Mouse (Mus musculus) embryonic facial prominence, embryonic 11.5 days (tissue): ENCODE measurements at regions not wholly inside any gene's neighbourhood (a gene's known extent, or its start where the extent isn't known, plus 50 kb on each side); places are given as distances from the start of the nearest gene placed in this dataset.

Experiments
- ATAC-seq: fragments of 200-750 bp; cut with Nextera tagmentation; replicated peaks from 2 replicates; pipeline ENCODE4 v1.8.0; 2017; ENCODE audit warnings: low read depth; ENCODE audit not compliant: insufficient number of reproducible peaks, low FRiP score, low TSS enrichment
- DNase-seq: peaks from one replicate; pipeline ENCODE4 v3.0.0-alpha.2; 2015; ENCODE audit warnings: low spot score
- H3K27ac ChIP-seq: fragments of 300-500 bp; sonication (generic); replicated peaks from 2 replicates; pipeline ENCODE4 v1.5.1; 2014; ENCODE audit warnings: mild to moderate bottlenecking, low read depth, low read length, control low read depth
- H3K27me3 ChIP-seq: fragments of 300-500 bp; sonication (generic); 2 replicates; pipeline ENCODE4 v1.6.1; 2014; ENCODE audit warnings: mild to moderate bottlenecking, low read length, moderate library complexity, mixed read lengths; ENCODE audit not compliant: control insufficient read depth, insufficient read depth
- H3K36me3 ChIP-seq: fragments of 300-500 bp; sonication (generic); replicated peaks from 2 replicates; pipeline ENCODE4 v1.6.1; 2014; ENCODE audit warnings: low read depth, mild to moderate bottlenecking, low read length, moderate library complexity, mixed read lengths; ENCODE audit not compliant: control insufficient read depth, insufficient read depth
- H3K4me1 ChIP-seq: fragments of 300-500 bp; sonication (generic); 2 replicates; pipeline ENCODE4 v1.6.1; 2014; ENCODE audit warnings: low read length, mixed read lengths; ENCODE audit not compliant: control insufficient read depth, insufficient read depth
- H3K4me2 ChIP-seq: fragments of 300-500 bp; sonication (generic); 2 replicates; pipeline ENCODE4 v1.6.1; 2014; ENCODE audit warnings: low read depth, mild to moderate bottlenecking, control low read depth, low read length, moderate library complexity
- H3K4me3 ChIP-seq: fragments of 300-500 bp; sonication (generic); 2 replicates; pipeline ENCODE4 v1.5.1; 2014; ENCODE audit warnings: low read depth, low read length, control low read depth
- H3K9ac ChIP-seq: fragments of 300-500 bp; sonication (generic); replicated peaks from 2 replicates; pipeline ENCODE4 v1.6.1; 2014; ENCODE audit warnings: mild to moderate bottlenecking, control low read depth, low read length
- H3K9me3 ChIP-seq: fragments of 300-500 bp; sonication (generic); replicated peaks from 2 replicates; pipeline ENCODE4 v1.6.1; 2016; ENCODE audit warnings: mild to moderate bottlenecking, low read length, inconsistent platforms, mixed read lengths; ENCODE audit not compliant: control insufficient read depth
- WGBS: fragments of 180-500 bp; shearing (Covaris S2); extraction: QIAGEN DNeasy Blood & Tissue Kit; methylation state at CpG from one replicate; pipeline ENCODE4 v1.1.7; 2014; 5-methylcytosine and 5-hydroxymethylcytosine counted together

DNA sequence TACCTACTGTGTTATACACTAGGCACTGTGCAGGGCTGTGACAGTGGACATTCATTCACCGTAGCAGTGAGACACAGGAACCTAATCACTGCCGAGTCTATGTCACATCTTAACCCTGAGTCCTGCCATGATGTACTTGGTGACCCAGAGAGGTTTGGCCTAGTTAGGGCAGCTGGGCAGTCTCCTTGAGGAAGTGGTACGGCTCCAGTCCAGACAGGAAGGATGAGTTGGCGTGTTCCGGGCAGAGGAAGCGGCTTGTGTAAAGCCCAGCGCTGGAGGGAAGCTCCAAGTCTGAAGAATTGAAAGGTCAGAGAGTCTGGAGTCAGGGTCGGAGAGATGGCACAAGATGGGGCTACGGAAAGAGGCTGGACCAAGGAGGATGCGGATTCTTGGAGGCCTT is 99.4 kb upstream of the Smim15 start:
- Histone ChIP-seq H3K4me2 (no peak overlapping the region), H3K36me3 (no peaks in the 10 kb centered on the region), H3K27me3 (no peaks in the 10 kb centered on the region), H3K27ac (no peak overlapping the region), H3K9me3 (no peaks in the 10 kb centered on the region), H3K9ac (no peak overlapping the region), H3K4me1 (no peaks in the 10 kb centered on the region), H3K4me3 (no peak overlapping the region)
- ATAC-seq = no peak; the same call in 1 of the 2 replicates
- 66% methylated on average over 10 of the region's 10 CpGs for WGBS
- DNase-seq = no peak

GRCm38 (mm10) chr13:107942979-107943378 is 101.3 kb upstream of the Smim15 start:
- 83% methylated on average over 4 of the region's 4 CpGs for WGBS
- no peaks in the 10 kb centered on the region for H3K9me3 ChIP-seq
- no peak overlapping the region for H3K27ac ChIP-seq
- no peaks in the 10 kb centered on the region for H3K36me3 ChIP-seq
- DNase-seq (no peak), ATAC-seq (no peak)
- no peaks in the 10 kb centered on the region for H3K27me3 ChIP-seq
- H3K9ac ChIP-seq = no peak overlapping the region
- H3K4me1 ChIP-seq = no peaks in the 10 kb centered on the region
- no peak overlapping the region for H3K4me2 ChIP-seq
- no peak overlapping the region for H3K4me3 ChIP-seq

- no peak overlapping the region for H3K27ac ChIP-seq
- DNase-seq (peak; percentile 52), ATAC-seq (peak; percentile 76)
- H3K9me3 ChIP-seq = no peaks in the 10 kb centered on the region
- no peaks in the 10 kb centered on the region for H3K36me3 ChIP-seq
- H3K4me2 ChIP-seq = no peak overlapping the region
- 41% methylated on average over 11 of the region's 11 CpGs for WGBS
- no peak overlapping the region for H3K4me3 ChIP-seq
- H3K9ac ChIP-seq = no peak overlapping the region
- no peaks in the 10 kb centered on the region for H3K27me3 ChIP-seq
- no peaks in the 10 kb centered on the region for H3K4me1 ChIP-seq
Measured at GRCm38 (mm10) chr13:107942297-107942962, 101.8 kb upstream of the Smim15 start.

- Histone ChIP-seq H3K4me2 (no peak overlapping the region), H3K9ac (no peak overlapping the region), H3K4me3 (no peak overlapping the region), H3K27me3 (no peaks in the 10 kb centered on the region), H3K9me3 (no peaks in the 10 kb centered on the region), H3K4me1 (no peaks in the 10 kb centered on the region), H3K27ac (no peak overlapping the region), H3K36me3 (no peaks in the 10 kb centered on the region)
- DNase-seq (no peak), ATAC-seq (no peak)
- WGBS = 73% methylated on average over 15 of the region's 15 CpGs
Measured at GRCm38 (mm10) chr13:107939916-107940646, 104.2 kb upstream of the Smim15 start.

DNA sequence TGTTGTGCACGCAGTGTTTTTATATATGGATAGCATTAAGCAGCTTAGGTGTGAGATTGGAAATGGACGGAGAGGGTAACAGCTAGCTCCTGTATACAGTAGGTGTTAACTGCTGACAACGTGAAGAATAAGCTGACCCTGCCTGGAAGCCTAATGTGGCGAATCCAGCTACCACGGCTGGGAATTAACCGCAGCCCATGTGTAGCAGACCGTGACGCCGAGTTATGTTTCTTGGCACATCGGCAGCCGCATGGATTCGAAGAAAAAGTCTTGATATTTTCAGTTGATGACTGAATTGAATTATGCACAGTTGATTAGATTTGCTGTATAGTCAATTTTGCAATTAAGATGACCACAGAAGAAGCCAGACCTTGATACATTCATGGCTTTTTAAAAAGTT is 108.6 kb upstream of the Smim15 start:
- no peak for DNase-seq
- Histone ChIP-seq H3K4me1 (no peaks in the 10 kb centered on the region; the same call in 1 of the 2 replicates), H3K4me2 (no peak overlapping the region), H3K9ac (no peak overlapping the region), H3K36me3 (no peaks in the 10 kb centered on the region), H3K27me3 (no peaks in the 10 kb centered on the region), H3K27ac (no peak overlapping the region), H3K9me3 (no peaks in the 10 kb centered on the region), H3K4me3 (no peak overlapping the region)
- no peak for ATAC-seq
- 79% methylated on average over 12 of the region's 12 CpGs for WGBS

GRCm38 (mm10) chr13:107934691-107935090 is 109.6 kb upstream of the Smim15 start:
- WGBS = 50% methylated on average over 11 of the region's 11 CpGs
- DNase-seq (no peak), ATAC-seq (no peak)
- no peaks in the 10 kb centered on the region for H3K27me3 ChIP-seq
- no peak overlapping the region for H3K27ac ChIP-seq
- no peak overlapping the region; the same call in 1 of the 2 replicates for H3K9ac ChIP-seq
- H3K4me3 ChIP-seq = no peak overlapping the region
- H3K9me3 ChIP-seq = no peaks in the 10 kb centered on the region
- no peaks in the 10 kb centered on the region; the same call in 1 of the 2 replicates for H3K4me1 ChIP-seq
- H3K4me2 ChIP-seq = no peak overlapping the region
- H3K36me3 ChIP-seq = no peaks in the 10 kb centered on the region

GRCm38 (mm10) chr13:107933598-107934571 is 110.4 kb upstream of the Smim15 start:
- ATAC-seq (no peak; the same call in 1 of the 2 replicates), DNase-seq (no peak)
- no peak overlapping the region; the same call in 1 of the 2 replicates for H3K9ac ChIP-seq
- no peak overlapping the region for H3K4me3 ChIP-seq
- H3K36me3 ChIP-seq = no peaks in the 10 kb centered on the region
- no peaks in the 10 kb centered on the region for H3K9me3 ChIP-seq
- H3K27me3 ChIP-seq = no peaks in the 10 kb centered on the region
- H3K4me2 ChIP-seq = no peak overlapping the region
- 47% methylated on average over 17 of the region's 17 CpGs for WGBS
- H3K4me1 ChIP-seq = no peaks in the 10 kb centered on the region; the same call in 1 of the 2 replicates
- no peak overlapping the region for H3K27ac ChIP-seq
